Mouse (Mus musculus) erythroblast, embryonic 14.5 days (primary cell): ENCODE data around the gene Rnf215.

ENCODE experiments used
- GATA1 ChIP-seq: IDR thresholded peaks from 2 replicates; pipeline ENCODE4 v1.6.1; 2012; ENCODE audit warnings: low read length, inconsistent platforms, mixed read lengths
- TAL1 ChIP-seq: IDR thresholded peaks from 3 replicates; pipeline ENCODE4 v1.6.1; 2012; ENCODE audit warnings: low read length, inconsistent platforms, mixed read lengths

DNA sequence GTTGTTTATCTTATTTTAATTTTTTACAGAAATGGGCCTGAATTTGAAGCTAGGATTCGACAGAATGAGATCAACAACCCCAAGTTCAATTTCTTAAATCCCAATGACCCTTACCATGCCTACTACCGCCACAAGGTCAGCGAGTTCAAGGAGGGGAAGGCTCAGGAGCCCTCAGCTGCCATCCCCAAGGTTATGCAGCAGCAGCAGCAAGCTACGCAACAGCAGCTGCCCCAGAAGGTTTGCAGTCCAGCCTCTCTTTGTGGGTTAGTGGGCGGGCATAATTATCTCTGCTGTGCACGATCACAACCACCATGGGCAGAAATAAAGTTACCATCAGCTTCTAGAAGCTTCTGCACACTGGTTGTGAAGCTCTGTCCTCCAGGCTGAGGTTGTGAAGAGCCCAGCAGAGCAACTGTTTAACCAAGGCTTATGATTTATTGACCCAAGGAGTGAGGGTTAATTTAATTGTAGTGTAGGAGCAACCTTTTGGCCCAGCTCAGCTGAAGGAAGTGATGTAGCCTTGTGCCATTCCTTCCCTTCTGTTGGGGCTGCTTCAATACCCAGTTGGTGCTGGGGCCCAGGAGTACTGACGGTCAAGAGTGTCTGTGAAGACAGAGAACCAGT lies 31.6 kb downstream of the Rnf215 start:
- TF ChIP-seq GATA1, result no peak
- TF ChIP-seq TAL1, result no peak
